Mouse (Mus musculus) B cell, adult (primary cell): ENCODE data around the gene Atrn. TPM values are rescaled to one million over a fixed set of nuclear protein-coding genes. Genes with fewer than 3 reads are reported as not detected.

Source experiments
- total RNA-seq: library from RNA; stranded (reverse); gene quantifications from 4 replicates; pipeline ENCODE4 v1.2.4, GENCODE M21; 2023; ENCODE audit not compliant: inconsistent age

Atrn gene
- 15.0 to 17.8 TPM (median 16.3 TPM) in 4 replicates for total RNA-seq

DNA sequence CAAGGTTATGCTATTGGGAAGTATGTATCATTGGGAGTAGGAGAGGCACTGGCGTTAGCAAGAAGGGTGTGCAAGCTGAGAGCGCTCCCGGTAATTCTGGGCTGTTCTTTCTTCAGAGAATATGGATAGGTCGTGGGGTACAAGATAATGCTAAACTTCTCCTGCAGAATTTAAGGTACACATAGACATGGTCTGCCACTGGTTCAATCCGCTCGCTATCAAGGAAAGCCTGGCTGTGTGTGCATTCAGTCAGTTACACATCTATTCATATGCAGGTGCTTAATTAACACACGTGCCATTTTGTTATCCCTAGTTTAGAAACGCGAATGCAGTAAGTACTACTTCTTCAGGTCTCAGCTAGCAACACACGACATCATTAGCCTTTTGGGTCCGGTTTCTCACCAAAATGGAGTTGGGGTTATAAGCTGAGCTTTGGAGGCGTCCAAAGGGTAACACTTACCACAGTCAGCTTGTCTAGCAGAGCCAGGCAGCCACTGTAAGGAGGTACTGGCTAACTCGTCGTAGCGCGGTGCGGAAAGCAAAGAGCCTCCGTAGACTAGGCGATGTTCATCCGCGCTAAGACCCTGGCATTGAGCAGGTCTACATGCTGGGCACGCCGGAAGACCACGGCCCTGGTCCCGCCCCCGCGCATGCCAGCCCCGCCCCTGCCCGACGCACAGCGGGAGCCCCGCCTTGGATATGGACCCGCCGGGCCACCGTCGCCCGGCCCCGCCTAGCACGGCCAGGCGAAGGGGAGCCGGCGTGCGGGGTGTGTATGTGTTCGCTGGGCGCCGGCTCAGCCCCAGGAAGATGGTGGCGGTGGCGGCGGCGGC, at the start of gene Atrn, which contains the start of gene 4930402H24Rik:
Gene Atrn, plus strand, starts transcription at position 745 of the 833 bp plus-strand sequence.
Gene 4930402H24Rik, minus strand, starts transcription at position 656 of the 833 bp plus-strand sequence.

DNA sequence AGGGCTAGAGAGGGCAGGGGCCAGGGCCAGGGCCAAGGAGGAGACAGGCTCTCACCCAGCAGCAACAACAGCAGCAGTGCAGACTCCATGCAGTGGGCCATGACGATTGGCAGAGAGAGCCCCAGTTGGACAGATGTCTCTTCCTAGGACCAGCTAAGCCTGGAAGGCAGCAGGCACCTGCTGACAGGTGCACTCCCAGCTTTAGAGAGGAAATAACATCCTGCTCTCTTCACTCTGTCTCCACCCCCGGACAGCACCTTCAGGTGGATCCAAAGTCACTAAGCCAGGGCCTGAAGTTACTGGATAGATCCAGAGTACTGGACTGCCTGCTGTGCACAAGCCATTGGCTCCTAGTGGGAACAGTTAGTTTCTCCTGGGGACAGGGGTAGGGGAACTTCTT, 136.7 kb downstream of the Atrn start, which contains the start of gene Gfra4:
Gene Gfra4, minus strand, starts transcription at position 101 of the 400 bp plus-strand sequence.

DNA sequence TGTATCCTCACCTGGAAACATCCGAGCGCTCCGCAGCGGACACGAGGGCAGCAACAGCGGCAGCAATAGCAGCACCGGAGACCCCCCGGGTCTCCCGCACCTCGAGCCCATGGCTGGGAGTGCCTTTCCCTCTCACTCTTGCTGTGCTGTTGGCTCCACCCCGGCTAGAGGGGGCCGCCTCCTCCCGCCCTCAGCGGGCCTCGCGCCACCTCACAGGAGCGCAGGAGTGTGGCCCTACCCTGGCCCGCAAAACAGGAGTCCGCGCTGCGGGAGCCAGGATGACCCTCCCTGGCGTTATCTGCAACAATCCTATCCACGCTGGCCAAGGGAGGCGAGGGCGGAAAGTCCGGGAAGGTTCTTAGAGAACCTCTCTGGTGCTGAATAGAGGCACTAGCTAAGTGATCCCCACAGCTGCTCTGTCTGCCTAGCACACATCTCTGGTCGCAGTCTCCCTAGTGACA, 157.1 kb downstream of the Atrn start, which contains the start of gene Adam33:
Gene Adam33, minus strand, starts transcription at position 411 of the 461 bp plus-strand sequence.

Other genes with a start within 250 kb of the Atrn start
- gene Ddrgk1, start 241.8 kb upstream of the Atrn start, total RNA-seq = 131 to 157 TPM (median 140 TPM) in 4 replicates
- 14.1 to 20.2 TPM (median 15.1 TPM) in 4 replicates for gene Itpa, start 238.9 kb upstream of the Atrn start, total RNA-seq
- gene Slc4a11, start 209.0 kb upstream of the Atrn start, total RNA-seq = 5.8 to 8.8 TPM (median 6.2 TPM) in 4 replicates
- 14.1 to 18.9 TPM (median 15.8 TPM) in 4 replicates for gene 4930402H24Rik, start 89 bp upstream of the Atrn start, total RNA-seq
- gene Gfra4, start 136.6 kb downstream of the Atrn start, total RNA-seq = not detected in 4 replicates
- gene Adam33, start 157.3 kb downstream of the Atrn start, total RNA-seq = not detected in 4 replicates
- gene Siglec1, start 180.3 kb downstream of the Atrn start, total RNA-seq = 0.15 to 0.36 TPM (median 0.16 TPM) in 3 of 4 replicates, not detected in the other
- not detected in 4 replicates for gene Hspa12b, start 220.8 kb downstream of the Atrn start, total RNA-seq
- gene Gm11037, start 227.0 kb downstream of the Atrn start, total RNA-seq = not detected in 4 replicates